Mouse (Mus musculus): Measurements from ENCODE around the gene Csnk1g2. TPM values are rescaled to one million over a fixed set of nuclear protein-coding genes. Genes with fewer than 3 reads are reported as not detected.
"Not testable (repeated sequence)": the region's sequence is repeated elsewhere in the genome, so short reads cannot be mapped to it uniquely, and the experiment has no call there.

Gene Csnk1g2
- total RNA-seq, 2 experiments from 2014 or later, result 221 to 228 TPM

DNA sequence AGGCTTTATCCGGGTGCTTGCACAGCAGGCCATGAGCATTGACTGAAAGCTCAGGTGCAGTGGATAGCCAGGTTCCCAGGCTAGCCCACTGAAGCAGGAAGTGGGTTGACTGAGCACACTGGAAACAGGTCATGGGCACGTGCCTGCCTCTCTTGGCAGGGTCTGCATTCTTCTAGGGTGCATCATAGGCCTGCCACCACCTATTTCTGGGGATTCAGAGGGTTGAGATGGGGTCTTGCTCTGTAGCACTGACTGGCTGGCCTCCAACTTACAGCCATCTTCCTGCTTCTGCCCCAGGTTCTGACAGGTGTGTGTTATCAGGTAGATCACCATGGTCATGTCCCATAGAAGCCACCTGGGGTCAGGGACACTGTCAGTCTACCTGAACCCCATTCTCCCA, 17.6 kb upstream of the Csnk1g2 start:
- no peak overlapping the region for H3K4me3 ChIP-seq
- H3K27ac ChIP-seq, result no peak overlapping the region
- DNase-seq (ENCODE audit: low spot score in 2 of 2), result no peak
- no peak for TF ChIP-seq CTCF (conservative IDR thresholded peaks at IDR 0.05)

DNA sequence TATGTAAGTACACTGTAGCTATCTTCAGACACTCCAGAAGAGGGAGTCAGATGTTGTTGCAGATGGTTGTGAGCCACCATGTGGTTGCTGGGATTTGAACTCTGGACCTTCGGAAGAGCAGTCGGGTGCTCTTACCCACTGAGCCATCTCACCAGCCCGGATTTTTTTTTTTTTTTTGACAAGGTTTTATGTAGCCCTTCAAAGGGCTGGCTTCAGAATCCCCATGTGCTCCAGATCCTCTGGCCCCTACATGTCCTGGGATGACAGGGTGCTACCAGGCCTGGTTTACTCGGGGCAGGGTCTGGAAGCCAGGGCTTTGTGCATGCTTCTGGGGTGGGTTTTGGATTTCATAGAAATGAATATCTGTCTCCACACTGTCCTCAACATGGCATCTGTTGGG, 16.9 kb upstream of the Csnk1g2 start, which contains the start of gene Gm49322:
Gene Gm49322 (plus strand): TSS at position 301 of the 400 bp plus-strand sequence.
- H3K4me3 ChIP-seq; H3K27ac ChIP-seq; DNase-seq (ENCODE audit: low spot score in 2 of 2): not testable (repeated sequence)

DNA sequence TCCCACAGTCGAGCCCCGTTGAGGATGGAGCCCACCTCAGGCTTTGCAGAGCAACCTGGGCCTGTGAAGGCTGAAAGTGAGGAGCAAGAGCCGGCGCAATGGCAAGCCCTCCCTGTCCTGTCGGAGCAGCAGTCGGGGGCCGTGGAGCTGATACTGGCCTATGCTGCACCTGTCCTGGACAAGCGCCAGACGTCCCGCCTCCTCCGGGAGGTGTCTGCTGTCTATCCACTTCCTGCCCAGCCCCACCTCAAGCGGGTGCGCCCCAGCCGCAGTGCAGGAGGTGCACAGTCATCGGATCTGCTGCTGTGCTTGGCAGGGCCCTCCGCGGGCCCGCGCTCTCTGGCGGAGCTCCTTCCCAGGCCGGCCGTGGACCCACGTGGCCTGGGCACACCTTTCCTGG, 16.3 kb upstream of the Csnk1g2 start:
- TF ChIP-seq CTCF (conservative IDR thresholded peaks at IDR 0.05), result no peak
- no peak for DNase-seq (ENCODE audit: low spot score in 2 of 2)
- no peak overlapping the region for H3K4me3 ChIP-seq
- H3K27ac ChIP-seq, result no peak overlapping the region

DNA sequence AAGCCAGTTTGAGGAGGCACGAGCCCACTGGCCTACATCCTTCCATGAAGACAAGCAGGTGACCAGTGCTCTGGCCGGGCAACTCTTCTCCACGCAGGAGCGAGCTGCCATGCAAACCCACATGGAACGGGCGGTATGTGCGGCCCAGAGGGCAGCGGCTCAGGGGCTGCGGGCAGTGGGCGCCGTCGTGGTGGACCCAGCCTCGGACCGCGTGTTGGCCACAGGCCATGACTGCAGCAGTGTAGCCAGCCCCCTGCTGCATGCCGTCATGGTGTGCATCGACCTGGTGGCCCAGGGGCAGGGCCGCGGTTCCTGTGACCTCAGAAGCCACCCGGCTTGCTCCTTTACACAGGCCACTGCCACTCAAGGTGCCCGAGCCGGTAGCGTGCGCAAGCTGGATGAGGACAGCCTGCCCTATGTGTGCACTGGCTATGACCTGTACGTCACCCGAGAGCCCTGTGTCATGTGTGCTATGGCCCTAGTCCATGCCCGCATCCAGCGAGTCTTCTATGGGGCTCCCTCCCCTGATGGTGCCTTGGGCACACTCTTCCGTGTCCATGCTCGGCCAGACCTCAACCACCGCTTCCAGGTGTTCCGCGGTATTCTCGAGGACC, 15.8 kb upstream of the Csnk1g2 start:
- DNase-seq (ENCODE audit: low spot score in 2 of 2), result no peak
- no peak for TF ChIP-seq CTCF (conservative IDR thresholded peaks at IDR 0.05)

DNA sequence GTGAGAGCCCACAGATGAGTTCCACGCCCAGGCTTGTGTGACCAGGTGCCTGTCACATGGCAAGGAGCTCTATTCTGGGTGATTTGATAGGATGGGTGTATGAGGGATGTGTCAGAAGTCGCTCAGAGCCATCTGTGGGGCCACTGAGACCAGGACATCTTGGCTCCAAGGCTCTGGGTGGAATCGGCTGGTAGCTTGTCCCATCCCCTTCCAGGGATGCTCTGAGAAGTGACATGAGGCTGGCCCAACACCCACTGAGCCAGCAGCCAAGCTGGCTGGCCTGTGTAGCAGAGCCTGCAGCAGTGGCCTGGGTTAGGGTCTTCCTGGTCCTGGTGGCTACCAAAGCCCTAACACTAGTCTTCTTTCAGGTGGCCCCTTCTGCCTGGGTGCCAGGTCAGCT, 14.2 kb upstream of the Csnk1g2 start:
- Histone ChIP-seq H3K27ac (no peak overlapping the region), H3K4me3 (no peak overlapping the region)
- DNase-seq (ENCODE audit: low spot score in 2 of 2), result no peak
- no peak for TF ChIP-seq CTCF (conservative IDR thresholded peaks at IDR 0.05)

More for the DNA sequence above, 15.8 kb upstream of the Csnk1g2 start:
- Histone ChIP-seq H3K4me3 (no peak overlapping the region), H3K27ac (no peak overlapping the region)

DNA sequence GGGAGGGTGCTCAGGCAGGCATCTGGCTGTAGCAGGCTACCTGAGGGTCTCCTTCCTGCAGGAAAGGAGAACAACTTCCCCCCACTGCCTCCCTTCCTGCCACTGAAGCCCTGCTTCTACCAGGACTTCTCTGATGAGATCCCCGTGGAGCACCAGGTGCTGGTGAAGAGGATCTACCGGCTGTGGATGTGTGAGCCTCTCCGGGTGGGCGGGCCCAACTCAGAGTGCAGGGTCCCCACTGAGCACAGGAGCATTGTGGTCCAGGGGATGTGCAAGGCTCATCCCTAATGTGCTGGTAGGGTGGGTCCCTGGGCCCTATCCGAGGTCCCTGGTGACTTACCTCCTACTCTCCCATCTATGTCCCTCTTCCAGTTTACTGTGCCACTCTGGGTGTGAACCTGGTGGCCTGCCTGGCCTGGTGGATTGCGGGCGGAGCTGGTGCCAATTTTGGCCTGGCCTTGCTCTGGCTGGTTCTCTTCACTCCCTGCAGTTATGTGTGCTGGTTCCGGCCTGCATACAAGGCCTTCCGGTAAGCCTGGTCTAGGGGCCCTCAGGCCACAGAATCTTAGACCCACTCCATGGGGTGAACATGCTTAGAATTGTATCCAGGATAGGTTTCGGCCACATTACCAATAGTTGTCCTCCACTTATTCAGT, 13.2 kb upstream of the Csnk1g2 start:
- no peak for DNase-seq (ENCODE audit: low spot score in 2 of 2)
- Histone ChIP-seq H3K4me3 (no peak overlapping the region), H3K27ac (no peak overlapping the region)
- TF ChIP-seq CTCF (conservative IDR thresholded peaks at IDR 0.05), result no peak

DNA sequence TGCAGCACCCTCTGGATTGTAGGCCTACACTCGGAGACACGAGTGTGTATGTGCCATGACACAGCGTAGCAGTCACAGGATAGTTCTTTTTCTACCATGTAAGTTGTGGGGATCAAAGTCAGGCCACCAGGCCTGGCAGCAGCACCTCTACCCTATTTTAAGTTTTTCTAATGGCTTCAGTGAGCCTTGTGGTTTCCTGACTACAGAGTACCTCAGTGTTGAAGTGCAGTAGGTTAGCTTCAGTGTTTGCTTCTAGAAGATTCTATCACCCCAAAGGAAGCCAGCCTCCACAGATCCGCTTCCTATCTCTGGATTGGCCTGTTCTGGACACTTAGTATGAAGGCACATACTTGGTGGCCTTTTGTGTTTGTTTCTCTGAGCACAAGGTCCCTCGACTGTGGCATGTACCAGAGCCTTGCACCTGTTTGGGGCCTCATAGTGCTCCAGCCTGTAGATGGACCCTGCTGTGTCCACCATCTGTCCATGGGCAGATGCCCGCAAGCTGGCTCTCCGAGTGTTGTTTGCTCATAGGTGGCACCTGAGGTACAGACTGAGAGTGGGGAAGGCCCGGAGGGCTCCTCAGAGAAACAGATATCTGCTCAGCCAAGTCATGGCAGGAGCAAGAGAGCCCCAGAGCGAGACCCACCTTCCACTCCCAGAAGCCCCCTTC, 12.4 kb upstream of the Csnk1g2 start:
- no peak for TF ChIP-seq CTCF (conservative IDR thresholded peaks at IDR 0.05)
- Histone ChIP-seq H3K27ac (no peak overlapping the region), H3K4me3 (no peak overlapping the region)
- no peak for DNase-seq (ENCODE audit: low spot score in 2 of 2)

DNA sequence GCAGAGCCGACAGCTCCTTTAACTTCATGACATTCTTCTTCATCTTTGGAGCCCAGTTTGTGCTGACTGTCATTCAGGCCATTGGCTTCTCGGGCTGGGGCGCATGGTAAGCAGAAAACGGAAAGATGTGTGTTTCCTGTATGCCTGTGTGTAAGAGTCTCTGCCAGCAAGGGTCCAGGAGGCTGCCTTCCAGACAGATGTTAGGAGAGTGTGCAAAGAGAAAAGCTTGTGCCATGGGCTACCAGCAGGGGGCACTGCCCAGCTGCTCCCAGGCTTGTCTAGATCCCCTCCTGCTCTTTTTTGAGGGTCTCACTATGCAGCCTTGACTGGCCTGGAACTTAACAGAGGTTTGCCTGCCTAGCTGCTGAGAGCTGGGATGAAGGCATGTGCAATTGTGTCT, 11.6 kb upstream of the Csnk1g2 start:
- peak in 1 of 2 experiments; percentile 48 for DNase-seq (ENCODE audit: low spot score in 2 of 2)
- Histone ChIP-seq H3K4me3 (no peak overlapping the region), H3K27ac (no peak overlapping the region)
- TF ChIP-seq CTCF (conservative IDR thresholded peaks at IDR 0.05), result peak; percentile 92

DNA sequence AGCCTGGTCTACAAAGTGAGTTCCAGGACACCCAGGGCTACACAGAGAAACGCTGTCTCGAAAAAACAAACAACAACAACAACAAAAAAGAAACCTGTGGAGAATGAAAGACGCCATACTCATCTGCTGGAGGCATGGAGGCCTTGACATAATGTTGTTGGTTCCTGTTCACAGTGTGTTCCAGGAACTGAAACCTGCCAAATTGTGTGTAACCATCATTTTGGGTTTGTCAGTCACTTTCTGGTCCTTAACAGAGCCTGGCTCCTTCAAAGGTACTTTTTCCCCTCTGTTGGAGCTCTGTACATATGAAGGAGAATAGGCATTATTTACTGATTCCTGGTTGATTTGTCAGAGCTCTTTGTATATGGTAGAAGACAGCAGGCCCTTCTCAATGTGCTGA, 10.7 kb upstream of the Csnk1g2 start:
- no peak for DNase-seq (ENCODE audit: low spot score in 2 of 2)
- TF ChIP-seq CTCF (conservative IDR thresholded peaks at IDR 0.05), result no peak

DNA sequence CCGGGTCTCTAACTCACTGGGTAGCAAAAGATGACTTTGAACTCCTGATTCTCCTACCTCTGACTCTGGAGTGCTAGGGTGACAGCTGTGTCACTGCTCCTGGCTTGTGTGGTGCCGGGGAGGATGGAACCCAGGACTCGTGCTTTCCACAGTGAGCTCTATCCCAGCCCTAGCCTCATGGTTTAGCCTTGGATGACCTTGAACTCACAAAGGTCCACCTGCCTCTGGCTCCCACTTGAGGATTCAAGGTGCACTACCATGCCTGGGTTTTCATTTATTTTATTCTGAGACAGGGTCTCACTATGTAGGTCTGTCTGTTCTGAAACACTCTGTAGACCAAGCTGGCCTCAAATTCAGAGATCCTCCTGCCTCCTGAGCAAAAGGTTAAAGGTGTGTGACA, 8.8 kb upstream of the Csnk1g2 start:
- no peak for DNase-seq (ENCODE audit: low spot score in 2 of 2)
- H3K4me3 ChIP-seq, result no peak overlapping the region
- H3K27ac ChIP-seq, result no peak overlapping the region
- 0 out of 2 replicates have a peak, but pooled peaks have one; percentile 9 for TF ChIP-seq CTCF (conservative IDR thresholded peaks at IDR 0.05)

More for the DNA sequence above, 10.7 kb upstream of the Csnk1g2 start:
- Histone ChIP-seq H3K27ac (no peak overlapping the region), H3K4me3 (no peak overlapping the region)

DNA sequence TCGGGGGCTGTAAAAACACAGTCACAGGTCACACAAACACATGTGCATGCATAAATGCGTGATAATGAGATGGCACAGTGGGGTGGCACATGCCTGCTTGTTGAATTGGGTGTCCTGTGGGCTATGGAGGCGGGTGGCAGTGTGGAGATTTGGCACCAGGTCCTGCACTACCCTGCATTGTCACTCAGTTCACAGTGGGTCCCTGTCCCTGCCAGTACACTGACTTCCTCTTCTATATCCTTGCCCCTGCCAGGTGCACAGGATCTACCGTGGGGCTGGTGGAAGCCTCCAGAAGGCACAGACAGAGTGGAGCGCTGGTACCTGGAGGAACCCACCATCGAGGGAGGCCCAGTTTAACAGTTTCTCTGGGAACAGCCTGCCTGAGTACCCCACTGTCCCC, 8.3 kb upstream of the Csnk1g2 start:
- no peak for DNase-seq (ENCODE audit: low spot score in 2 of 2)
- Histone ChIP-seq H3K4me3 (no peak overlapping the region), H3K27ac (no peak overlapping the region)
- no peak for TF ChIP-seq CTCF (conservative IDR thresholded peaks at IDR 0.05)

DNA sequence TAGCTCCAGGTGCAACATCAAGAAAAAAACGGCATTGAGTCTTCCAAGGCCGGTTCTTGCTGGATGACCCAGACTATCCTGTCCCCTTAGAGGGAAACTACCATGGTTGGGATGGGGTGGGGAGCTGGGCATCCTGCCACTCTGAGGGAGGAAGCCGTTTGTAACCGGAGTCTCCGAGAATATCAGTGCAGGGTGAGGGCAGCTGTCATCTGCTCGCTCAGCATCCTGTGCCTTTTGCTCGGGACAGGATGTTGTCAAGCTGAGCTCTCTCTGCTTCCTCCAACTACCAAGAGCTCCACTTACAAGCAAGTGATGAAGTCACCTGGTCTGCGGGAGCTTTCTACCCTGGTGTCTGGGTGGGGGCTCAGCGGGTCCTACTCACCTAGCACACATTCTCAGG, 4.5 kb upstream of the Csnk1g2 start:
- DNase-seq (ENCODE audit: low spot score in 2 of 2), result no peak
- no peak overlapping the region for H3K4me3 ChIP-seq
- H3K27ac ChIP-seq, result no peak overlapping the region
- TF ChIP-seq CTCF (conservative IDR thresholded peaks at IDR 0.05), result no peak

DNA sequence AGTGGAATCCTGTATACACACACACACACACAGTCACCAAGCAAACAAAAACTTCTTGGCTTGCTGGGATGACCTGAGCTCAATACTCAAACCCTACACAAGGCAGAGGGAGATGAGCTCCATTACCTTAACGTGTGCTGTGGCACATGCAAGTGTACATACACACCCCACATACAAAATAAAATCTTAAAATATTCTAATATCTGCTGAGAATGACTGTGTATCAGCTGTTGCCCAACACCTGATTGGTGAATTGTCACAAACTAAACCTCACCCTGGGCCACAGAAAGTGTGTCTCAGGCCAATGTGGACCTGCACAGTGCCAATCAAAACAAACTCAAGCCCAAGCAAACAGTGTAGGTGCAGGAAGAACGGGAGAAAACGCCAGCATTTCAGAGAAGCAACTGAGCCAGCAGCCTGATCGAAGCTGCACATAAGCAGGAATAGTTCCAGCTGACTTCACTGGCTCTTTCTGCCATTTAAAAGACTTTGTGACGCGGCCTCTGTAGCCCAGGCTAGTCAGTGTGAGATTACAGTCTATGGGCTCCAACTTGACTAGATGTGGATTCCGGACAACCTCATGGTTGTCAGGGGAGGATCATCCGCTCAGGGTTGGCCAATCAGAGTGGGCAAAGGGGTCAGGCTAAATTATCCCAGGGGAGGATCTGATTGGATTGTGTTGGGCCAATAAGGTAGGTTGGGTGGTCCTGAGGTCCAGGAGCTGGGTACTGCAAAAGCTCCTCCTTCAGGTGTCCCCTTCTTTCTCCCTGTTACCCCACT, 3.0 kb upstream of the Csnk1g2 start:
- Histone ChIP-seq H3K27ac (no peak overlapping the region), H3K4me3 (no peak overlapping the region)
- no peak for TF ChIP-seq CTCF (conservative IDR thresholded peaks at IDR 0.05)
- DNase-seq (ENCODE audit: low spot score in 2 of 2), result no peak

Data from layer of hippocampus, adult 2 months (tissue).